Mouse (Mus musculus): ENCODE measurements around the gene Pa2g4. TPM values are rescaled to one million over a fixed set of nuclear protein-coding genes. Genes with fewer than 3 reads are reported as not detected.
"Not testable (repeated sequence)": the region's sequence is repeated elsewhere in the genome, so short reads cannot be mapped to it uniquely, and the experiment has no call there.

Pa2g4 gene
- total RNA-seq (2021), result 10 to 100 TPM; 37.8 to 39.3 TPM
- long read RNA-seq, experiment 1, transcript Pa2g4-201 (12 exons, 2,432 nt), result major isoform, 34 of 37 reads
- long read RNA-seq, experiment 1, partial matches to known transcripts, result 0 of 37 reads
- long read RNA-seq, experiment 1, other reads (novel, unspliced or antisense), result 3 of 37 reads
- long read RNA-seq, experiment 2, transcript Pa2g4-201 (12 exons, 2,432 nt), result major isoform, 44 of 52 reads
- long read RNA-seq, experiment 2, partial matches to known transcripts, result 3 of 52 reads
- long read RNA-seq, experiment 2, other reads (novel, unspliced or antisense), result 5 of 52 reads

DNA sequence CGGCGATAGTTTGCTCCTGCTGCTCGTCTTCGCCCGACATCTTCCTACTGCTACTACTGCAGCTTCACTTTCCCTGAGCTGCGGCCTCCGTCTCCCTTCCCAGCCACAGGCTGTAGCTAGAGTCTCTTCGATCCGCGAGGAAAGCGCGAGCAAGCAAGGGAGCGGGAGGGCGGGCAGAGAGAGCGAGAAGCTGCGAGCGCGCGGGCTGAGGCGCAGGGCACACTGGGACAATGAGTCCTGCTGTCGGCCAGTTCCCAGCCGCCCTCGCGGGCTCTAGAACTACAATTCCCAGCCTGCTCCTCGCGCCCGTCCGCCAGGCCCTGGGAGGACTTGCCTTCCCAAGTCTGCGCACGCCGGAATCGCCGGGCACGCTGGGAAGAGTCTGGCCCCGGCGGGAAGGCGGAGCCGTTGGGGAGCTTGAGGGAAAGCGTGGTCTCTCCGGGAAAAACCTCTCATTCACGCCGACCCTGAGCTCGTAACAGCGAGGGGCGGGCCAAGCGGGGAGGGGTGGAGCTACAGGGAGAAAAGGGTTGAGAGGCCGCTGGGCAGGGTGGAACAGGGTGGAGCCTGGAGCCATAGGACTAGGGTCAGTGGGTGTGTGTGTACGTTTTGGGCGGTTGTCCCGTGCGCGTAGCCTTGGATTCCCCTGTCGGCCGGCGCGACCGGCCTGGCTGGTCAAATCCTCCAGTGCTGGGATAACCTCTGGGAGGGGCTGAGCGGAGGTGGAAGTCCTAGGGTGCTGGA, at the start of gene Pa2g4:
TSS of gene Pa2g4 (minus strand) at position 200 of the 744 bp plus-strand sequence.
- TF ChIP-seq CTCF (IDR thresholded peaks at IDR 0.05), result no peak
- H3K27ac ChIP-seq, result peak within 1 kb of the TSS; percentile 91
- intact Hi-C loops (cut with DNase I), result loop anchor here (2.0 to 5.0 kb wide), 3 partner anchors 46 to 106 kb away; partner anchors contain the start of genes Rps26 and Suox
- peak within 1 kb of the TSS; percentile 79 for H3K4me3 ChIP-seq
- peak; percentile 99 for DNase-seq

DNA sequence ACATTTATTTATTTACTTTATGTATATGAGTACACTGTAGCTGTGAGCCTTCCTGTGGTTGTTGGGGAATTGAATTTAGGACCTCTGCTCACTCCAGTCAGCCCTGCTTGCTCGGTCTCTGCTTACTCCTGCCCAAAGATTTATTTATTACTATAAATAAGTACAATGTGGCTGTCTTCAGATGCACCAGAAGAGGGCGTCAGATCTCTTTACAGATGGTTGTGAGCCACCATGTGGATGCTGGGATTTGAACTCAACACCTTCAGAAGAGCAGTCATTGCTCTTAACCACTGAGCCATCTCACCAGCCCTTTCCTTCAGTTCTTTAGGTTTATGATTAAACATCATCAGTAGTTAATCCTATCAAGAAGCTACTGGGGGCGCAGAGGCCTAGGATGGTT, 49.1 kb upstream of the Pa2g4 start:
- intact Hi-C loops (cut with DNase I), result loop anchor here (5.0 kb wide), 2 partner anchors 48 to 57 kb away; partner anchors contain the start of genes Pa2g4 and Suox
- no peak overlapping the region for H3K27ac ChIP-seq
- peak; percentile 31 for TF ChIP-seq CTCF (IDR thresholded peaks at IDR 0.05)
- H3K4me3 ChIP-seq, result no peak overlapping the region
- DNase-seq, result no peak

DNA sequence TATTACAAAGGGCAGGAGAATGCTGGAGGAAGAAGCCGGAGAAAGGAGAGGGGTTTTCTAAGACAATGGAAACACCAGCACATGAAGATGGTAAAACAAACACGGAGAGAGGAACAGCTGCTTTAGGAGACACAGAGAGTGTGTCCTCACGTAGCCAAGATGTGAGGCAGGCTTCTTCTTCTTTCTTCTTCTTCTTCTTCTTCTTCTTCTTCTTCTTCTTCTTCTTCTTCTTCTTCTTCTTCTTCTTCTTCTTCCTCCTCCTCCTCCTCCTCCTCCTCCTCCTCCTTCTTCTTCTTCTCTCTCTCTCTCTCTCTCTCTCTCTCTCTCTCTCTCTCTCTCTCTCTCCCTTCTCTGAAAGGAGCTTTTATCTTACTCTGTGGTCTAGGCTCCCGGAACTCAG, 48.0 kb upstream of the Pa2g4 start:
- not testable (repeated sequence) for H3K4me3 ChIP-seq, H3K27ac ChIP-seq, DNase-seq
- intact Hi-C loops (cut with DNase I), result loop anchor here (5.0 kb wide), 2 partner anchors 47 to 58 kb away; partner anchors contain the start of genes Pa2g4 and Suox

DNA sequence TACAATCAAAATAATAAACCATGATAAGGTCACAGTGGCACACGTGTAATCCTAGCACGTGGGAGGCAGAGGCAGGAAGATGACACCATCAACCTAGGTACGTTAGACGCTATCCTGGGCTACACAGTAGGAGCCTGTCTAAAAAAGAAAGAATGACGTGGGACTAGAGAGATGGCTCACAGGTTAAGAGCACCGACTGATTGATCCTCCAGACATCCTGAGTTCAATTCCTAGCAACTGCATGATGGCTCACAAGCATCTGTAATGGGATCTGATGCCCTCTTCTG, 47.3 kb upstream of the Pa2g4 start:
- no peak for TF ChIP-seq CTCF (IDR thresholded peaks at IDR 0.05)
- intact Hi-C loops (cut with DNase I), result loop anchor here (5.0 kb wide), 2 partner anchors 46 to 59 kb away; partner anchors contain the start of genes Pa2g4 and Suox
- no peak overlapping the region for H3K4me3 ChIP-seq
- no peak overlapping the region for H3K27ac ChIP-seq
- DNase-seq, result no peak

DNA sequence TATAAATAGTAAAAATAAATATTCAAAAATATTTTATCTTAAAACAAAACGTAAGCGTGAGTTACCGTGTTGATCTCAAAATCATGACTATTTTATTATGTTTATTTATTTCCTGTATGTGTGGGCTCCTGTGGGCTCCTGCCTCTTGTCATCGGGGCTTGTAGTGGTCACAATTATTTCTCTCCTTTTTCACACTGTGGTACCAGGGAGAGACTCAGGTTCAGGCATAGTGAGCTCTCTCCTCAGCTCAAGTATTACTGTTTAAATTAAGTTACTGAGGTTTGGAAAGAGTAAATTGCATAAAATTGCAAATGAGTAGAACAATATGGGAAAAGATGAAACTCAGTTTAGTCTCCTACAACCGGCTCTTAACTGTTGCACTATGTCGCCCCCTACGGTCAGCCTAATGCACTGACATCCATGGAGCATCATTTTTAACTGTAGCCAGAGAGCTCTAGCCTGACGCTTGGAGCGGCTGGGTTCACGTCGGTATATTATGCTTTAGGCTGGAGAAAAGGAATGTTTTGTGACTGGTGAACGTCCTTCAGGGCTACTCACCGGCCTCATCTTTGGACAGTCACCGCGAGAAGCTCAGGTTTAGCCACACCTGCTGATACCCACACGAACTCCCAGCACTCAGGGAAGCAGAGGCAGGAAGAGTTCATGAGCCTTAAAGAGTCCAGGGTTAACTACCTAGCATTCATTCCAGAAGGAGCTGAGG, 46.8 kb upstream of the Pa2g4 start:
- H3K27ac ChIP-seq, result no peak overlapping the region
- no peak; the same call in 1 of the 2 replicates for TF ChIP-seq CTCF (IDR thresholded peaks at IDR 0.05)
- DNase-seq, result peak; percentile 74
- no peak overlapping the region for H3K4me3 ChIP-seq
- intact Hi-C loops (cut with DNase I), result loop anchor here (5.0 kb wide), 2 partner anchors 45 to 60 kb away; partner anchors contain the start of genes Pa2g4 and Suox

DNA sequence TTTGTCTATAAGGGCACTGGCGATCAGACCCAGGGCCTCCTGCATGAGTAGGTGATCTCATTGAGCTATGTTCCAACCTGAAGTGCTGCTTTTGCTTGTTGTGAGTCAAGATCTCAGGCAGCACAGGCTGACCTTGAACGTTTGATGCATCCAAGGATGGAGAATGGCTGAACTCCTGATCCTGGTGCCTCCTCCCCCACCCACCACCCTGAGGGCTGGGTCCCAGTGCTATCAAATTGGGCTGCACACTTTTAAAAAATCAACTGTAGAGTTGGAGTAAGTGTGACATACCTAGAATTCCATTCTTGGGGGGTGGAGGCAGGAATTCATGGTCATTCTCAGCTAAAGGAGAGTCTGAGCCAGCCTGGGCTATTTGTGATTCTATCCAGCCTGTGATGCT, 40.7 kb upstream of the Pa2g4 start:
- no peak for TF ChIP-seq CTCF (IDR thresholded peaks at IDR 0.05)
- no peak for DNase-seq
- Histone ChIP-seq H3K27ac (no peak overlapping the region), H3K4me3 (no peak overlapping the region)
- intact Hi-C loops (cut with DNase I), result no loop called here

DNA sequence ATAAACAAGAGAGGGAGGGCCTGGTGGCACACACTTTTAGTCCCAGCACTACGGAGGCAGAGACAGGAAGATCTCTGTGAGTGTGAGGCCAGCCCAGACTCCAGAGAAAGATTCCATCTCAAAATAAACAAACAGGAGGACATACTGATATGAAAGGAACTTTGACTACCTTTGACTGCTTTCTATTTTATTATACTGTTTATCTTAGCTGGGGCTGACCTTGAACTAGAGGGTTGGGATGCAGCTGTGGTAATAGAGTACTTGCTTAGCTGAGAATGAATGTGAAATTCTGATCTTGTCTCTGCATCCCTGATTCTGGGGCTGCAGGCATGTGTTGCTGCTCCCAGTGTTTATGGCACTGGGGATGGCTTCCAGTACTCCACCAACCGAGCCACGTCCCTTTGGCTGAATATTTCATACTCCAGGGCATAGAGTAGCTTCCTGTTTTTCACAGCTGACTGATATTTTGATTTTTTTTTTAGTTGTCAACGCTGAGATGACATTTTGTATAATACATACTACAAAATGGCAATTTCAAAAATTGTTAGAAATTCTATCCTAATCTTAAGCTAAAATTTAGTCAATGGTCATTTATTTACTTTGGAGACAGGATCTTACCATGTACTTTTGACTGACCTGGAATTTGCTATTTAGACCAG, 36.8 kb upstream of the Pa2g4 start:
- no peak overlapping the region for H3K27ac ChIP-seq
- TF ChIP-seq CTCF (IDR thresholded peaks at IDR 0.05), result no peak
- intact Hi-C loops (cut with DNase I), result no loop called here
- no peak for DNase-seq
- H3K4me3 ChIP-seq, result no peak overlapping the region

DNA sequence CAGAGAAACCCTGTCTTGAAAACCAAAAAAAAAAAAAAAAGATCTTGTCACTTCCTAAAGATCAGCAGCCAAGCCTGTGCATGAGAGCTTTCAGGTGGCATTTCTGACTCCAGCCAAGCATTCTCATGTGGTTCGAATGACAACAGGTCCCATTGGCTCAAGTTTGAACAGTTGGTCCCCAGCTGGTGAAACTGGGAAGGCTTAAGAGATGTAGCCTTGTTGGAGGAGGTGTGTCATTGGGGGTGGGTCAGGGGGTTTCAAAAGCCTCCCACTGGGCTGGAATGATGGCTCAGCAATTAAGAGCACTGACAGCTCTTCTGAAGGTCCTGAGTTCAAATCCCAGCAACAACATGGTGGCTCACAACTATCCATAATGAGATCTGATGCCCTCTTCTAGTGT, 35.7 kb upstream of the Pa2g4 start:
- intact Hi-C loops (cut with DNase I), result no loop called here
- DNase-seq, result no peak
- H3K4me3 ChIP-seq, result no peak overlapping the region
- no peak overlapping the region for H3K27ac ChIP-seq
- no peak for TF ChIP-seq CTCF (IDR thresholded peaks at IDR 0.05)

DNA sequence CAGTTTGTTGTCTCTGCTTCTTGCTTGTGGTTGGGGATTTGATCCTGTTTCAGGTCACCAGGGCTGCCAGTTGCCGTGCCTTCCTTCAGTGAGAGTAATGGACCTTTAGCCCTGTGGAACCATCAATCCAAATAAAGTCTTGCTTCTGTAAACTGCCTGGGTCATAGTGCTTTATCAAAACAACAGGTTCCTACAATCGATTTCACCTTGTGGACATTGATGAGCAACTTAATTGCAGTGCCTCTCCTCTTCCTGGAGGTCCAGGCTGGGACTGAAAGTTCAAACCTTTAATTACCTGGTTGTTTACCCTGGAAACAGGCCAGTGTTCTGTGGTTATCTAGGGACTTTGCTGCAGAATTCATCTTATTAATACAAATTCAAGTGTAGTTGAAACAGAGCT, 32.7 kb upstream of the Pa2g4 start:
- no peak for DNase-seq
- intact Hi-C loops (cut with DNase I), result no loop called here
- TF ChIP-seq CTCF (IDR thresholded peaks at IDR 0.05), result no peak
- Histone ChIP-seq H3K4me3 (no peak overlapping the region), H3K27ac (no peak overlapping the region)

DNA sequence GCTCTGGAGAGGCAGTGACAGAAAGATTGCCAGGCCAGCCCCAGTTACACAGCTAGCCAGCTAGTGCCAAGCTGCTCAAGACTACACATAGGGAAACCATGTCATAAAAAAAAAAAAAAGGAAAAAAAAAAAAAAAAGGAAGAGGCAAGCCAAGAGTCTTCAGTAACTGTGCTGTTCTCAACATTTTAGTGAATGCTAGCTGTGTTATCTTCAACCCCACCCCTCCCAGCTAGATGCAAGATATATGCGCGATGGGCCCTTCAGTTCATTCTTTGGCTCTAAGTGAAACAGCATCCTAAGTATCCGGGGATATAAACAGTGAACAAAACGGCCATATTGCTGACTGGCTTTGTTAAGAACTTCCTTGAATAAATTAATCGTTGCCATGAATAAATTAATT, 27.0 kb upstream of the Pa2g4 start:
- Histone ChIP-seq H3K27ac (no peak overlapping the region), H3K4me3 (no peak overlapping the region)
- no peak for DNase-seq
- intact Hi-C loops (cut with DNase I), result no loop called here
- TF ChIP-seq CTCF (IDR thresholded peaks at IDR 0.05), result no peak

DNA sequence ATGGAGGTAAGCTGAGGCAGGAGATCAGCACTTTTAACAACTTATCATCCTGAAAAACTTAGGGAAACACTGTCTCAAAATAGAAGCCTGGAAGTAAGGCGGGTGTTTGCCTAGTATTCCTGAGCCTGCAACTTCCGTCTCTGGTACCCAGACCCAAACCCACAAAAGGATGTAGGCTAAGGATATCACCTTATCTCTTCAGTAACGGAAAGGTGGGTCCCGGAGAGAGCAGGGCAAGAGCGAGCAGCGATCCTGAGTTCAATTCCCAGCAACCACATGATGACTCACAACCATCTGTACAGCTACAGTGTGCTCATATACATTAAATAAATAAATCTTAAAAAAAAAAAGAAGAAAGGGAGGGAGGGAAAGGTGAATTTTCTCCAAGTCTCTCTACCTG, 25.6 kb upstream of the Pa2g4 start:
- Histone ChIP-seq H3K27ac (no peak overlapping the region), H3K4me3 (no peak overlapping the region)
- DNase-seq, result no peak
- TF ChIP-seq CTCF (IDR thresholded peaks at IDR 0.05), result no peak
- intact Hi-C loops (cut with DNase I), result no loop called here

DNA sequence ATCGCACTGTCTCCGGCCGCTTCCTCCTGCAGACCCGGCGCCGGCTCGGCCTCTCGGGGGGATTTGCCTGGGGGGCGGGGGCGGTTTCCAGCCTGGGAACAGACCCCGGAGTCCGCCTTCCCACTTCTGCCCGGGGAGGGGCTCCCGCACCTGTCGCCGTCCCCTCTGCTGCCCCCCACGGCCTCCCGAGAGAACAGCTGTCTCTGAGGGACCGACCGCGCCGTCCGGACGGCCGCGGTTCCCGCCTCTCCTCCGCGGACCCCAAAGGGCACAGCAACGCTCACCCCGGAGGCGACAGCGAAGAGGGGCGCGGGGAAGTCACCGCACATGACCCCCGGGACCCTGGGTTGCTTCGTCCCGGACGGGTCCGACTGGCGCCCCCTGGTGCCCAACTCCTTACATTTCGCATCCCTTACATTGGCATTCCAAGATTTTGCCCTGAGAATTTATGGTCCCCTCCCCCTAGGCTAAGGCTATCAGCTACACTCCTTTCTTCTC, 24.5 kb upstream of the Pa2g4 start:
- intact Hi-C loops (cut with DNase I), result no loop called here
- peak; percentile 65 for DNase-seq
- Histone ChIP-seq H3K4me3 (peak overlapping the region; percentile 83), H3K27ac (peak overlapping the region; percentile 67)
- peak; percentile 77 for TF ChIP-seq CTCF (IDR thresholded peaks at IDR 0.05)

All from gastrocnemius, adult 2 months (tissue).